Mouse (Mus musculus) CH12.LX (cell line): ENCODE measurements at regions not wholly inside any gene's neighbourhood (a gene's known extent, or its start where the extent isn't known, plus 50 kb on each side); places are given as distances from the start of the nearest gene placed in this dataset.

Source experiments
- DNase-seq: peaks from one replicate; pipeline ENCODE4 v3.0.0-alpha.2; 2013; ENCODE audit errors: extremely low read depth
- H3K27ac ChIP-seq: 2 replicates; pipeline ENCODE4 v1.5.1; 2012; ENCODE audit warnings: low read depth, mild to moderate bottlenecking, control low read depth, moderate library complexity; ENCODE audit not compliant: insufficient read depth
- H3K27me3 ChIP-seq: replicated peaks from 2 replicates; pipeline ENCODE3; 2012; ENCODE audit warnings: inconsistent platforms
- H3K36me3 ChIP-seq, 2 experiments: replicated peaks in 1 of 2; 2 replicates each; pipeline versions ENCODE3 to v1.6.1; 2012; ENCODE audit warnings: inconsistent platforms in 1 of 2, low read length in 1 of 2, mild to moderate bottlenecking in 1 of 2, mixed read lengths in 1 of 2, moderate library complexity in 1 of 2; ENCODE audit not compliant: control insufficient read depth in 1 of 2, insufficient read depth in 1 of 2
- H3K4me1 ChIP-seq, 2 experiments: 2 replicates each; pipeline ENCODE4 v1.6.1; 2012; ENCODE audit warnings: inconsistent platforms in 1 of 2, moderate library complexity in 1 of 2; ENCODE audit not compliant: insufficient read depth in 2 of 2, control insufficient read depth in 1 of 2
- H3K4me2 ChIP-seq: 2 replicates; pipeline ENCODE4 v1.6.1; 2012; ENCODE audit warnings: low read depth, mild to moderate bottlenecking, control low read depth; ENCODE audit not compliant: poor library complexity, insufficient read depth, severe bottlenecking
- H3K4me3 ChIP-seq, 3 experiments: fragments of 150-350 bp in 1 of 3; sonication (generic) in 1 of 3; replicated peaks in 1 of 3; 2 replicates each; pipeline versions ENCODE3 to v1.5.1; 2011 to 2012; ENCODE audit warnings: low read depth in 2 of 3, low read length in 2 of 3, mild to moderate bottlenecking in 2 of 3, moderate library complexity in 2 of 3, control low read depth in 1 of 3, improper control_type of control experiment in 1 of 3, inconsistent platforms in 1 of 3, mixed read lengths in 1 of 3; ENCODE audit not compliant: poor library complexity in 1 of 3
- H3K79me2 ChIP-seq: replicated peaks from 2 replicates; pipeline ENCODE4 v1.6.1; 2012; ENCODE audit warnings: mild to moderate bottlenecking, moderate library complexity; ENCODE audit not compliant: control insufficient read depth, poor library complexity, insufficient read depth, severe bottlenecking; ENCODE audit errors: extremely low read depth
- H3K9ac ChIP-seq: 2 replicates; pipeline ENCODE4 v1.6.1; 2012; ENCODE audit warnings: low read depth, mild to moderate bottlenecking, control low read depth, moderate library complexity; ENCODE audit not compliant: insufficient read depth
- H3K9me3 ChIP-seq: replicated peaks from 2 replicates; pipeline ENCODE3; 2012; ENCODE audit warnings: low read length, inconsistent platforms, mixed read lengths
- HCFC1 ChIP-seq: IDR thresholded peaks from 2 replicates; pipeline ENCODE4 v1.6.1; 2012; ENCODE audit warnings: low read depth, mild to moderate bottlenecking, inconsistent platforms, low read length, improper control_type of control experiment
- IRF4 ChIP-seq: IDR thresholded peaks from 2 replicates; pipeline ENCODE4 v1.6.1; 2014; ENCODE audit warnings: low read depth, mild to moderate bottlenecking, inconsistent platforms, low read length, improper control_type of control experiment
- JUN ChIP-seq: IDR thresholded peaks from 2 replicates; pipeline ENCODE4 v1.6.1; 2011; ENCODE audit warnings: low read depth, mild to moderate bottlenecking, low read length, improper control_type of control experiment, moderate library complexity; ENCODE audit not compliant: insufficient read depth
- KAT2A ChIP-seq: IDR thresholded peaks from 2 replicates; pipeline ENCODE4 v1.6.1; 2012; ENCODE audit warnings: low read length, improper control_type of control experiment, inconsistent platforms; ENCODE audit not compliant: insufficient replicate concordance
- MAZ ChIP-seq: IDR thresholded peaks from 2 replicates; pipeline ENCODE4 v1.6.1; 2012; ENCODE audit warnings: low read depth, mild to moderate bottlenecking, inconsistent platforms, low read length, improper control_type of control experiment, moderate library complexity
- MEF2A ChIP-seq: IDR thresholded peaks from 2 replicates; pipeline ENCODE4 v1.6.1; 2014; ENCODE audit warnings: low read depth, mild to moderate bottlenecking, inconsistent platforms, low read length, improper control_type of control experiment, borderline replicate concordance
- MYC ChIP-seq: IDR thresholded peaks from 2 replicates; pipeline ENCODE4 v1.6.1; 2011; ENCODE audit warnings: low read depth, mild to moderate bottlenecking, improper control_type of control experiment, low read length
- NRF1 ChIP-seq: IDR thresholded peaks from 2 replicates; pipeline ENCODE4 v1.6.1; 2014; ENCODE audit warnings: low read depth, mild to moderate bottlenecking, inconsistent platforms, low read length, improper control_type of control experiment, moderate library complexity
- PAX5 ChIP-seq: IDR thresholded peaks from 2 replicates; pipeline ENCODE4 v1.6.1; 2012; ENCODE audit warnings: low read length, inconsistent platforms, mixed read lengths
- RAD21 ChIP-seq: IDR thresholded peaks from 2 replicates; pipeline ENCODE4 v1.6.1; 2011; ENCODE audit warnings: low read depth, mild to moderate bottlenecking, low read length, improper control_type of control experiment, moderate library complexity
- SIN3A ChIP-seq: IDR thresholded peaks from 2 replicates; pipeline ENCODE4 v1.6.1; 2012; ENCODE audit warnings: low read length, improper control_type of control experiment, inconsistent platforms
- UBTF ChIP-seq: IDR thresholded peaks from 2 replicates; pipeline ENCODE4 v1.6.1; 2012; ENCODE audit warnings: low read depth, mild to moderate bottlenecking, inconsistent platforms, low read length, improper control_type of control experiment, moderate library complexity
- USF2 ChIP-seq: conservative IDR thresholded peaks from 2 replicates; pipeline ENCODE4 v1.6.1; 2011; ENCODE audit warnings: low read depth, low read length, improper control_type of control experiment
- ZKSCAN1 ChIP-seq: IDR thresholded peaks from 2 replicates; pipeline ENCODE4 v1.6.1; 2012; ENCODE audit warnings: low read depth, inconsistent platforms, low read length, improper control_type of control experiment, borderline replicate concordance
- ZNF384 ChIP-seq: IDR thresholded peaks from 2 replicates; pipeline ENCODE4 v1.6.1; 2012; ENCODE audit warnings: low read depth, low read length, improper control_type of control experiment, inconsistent platforms
- dilution Hi-C: fragments of 300-500 bp; cut with MboI; formaldehyde crosslinking; loops from 2 replicates; pipeline ENCODE4 v1.14.3; 2020; ENCODE audit warnings: low sequenced_read_pairs; ENCODE audit not compliant: extremely low pct_unique_long_range_greater_than_20kb, extremely low pct_ligation_motif_present
- in situ Hi-C: fragments of 300-500 bp; cut with MboI; formaldehyde crosslinking; loops from 3 replicates; pipeline ENCODE4 v1.14.3; 2019; ENCODE audit warnings: low sequenced_read_pairs, low pct_ligation_motif_present, low pct_unique_long_range_greater_than_20kb, mixed read lengths

DNA sequence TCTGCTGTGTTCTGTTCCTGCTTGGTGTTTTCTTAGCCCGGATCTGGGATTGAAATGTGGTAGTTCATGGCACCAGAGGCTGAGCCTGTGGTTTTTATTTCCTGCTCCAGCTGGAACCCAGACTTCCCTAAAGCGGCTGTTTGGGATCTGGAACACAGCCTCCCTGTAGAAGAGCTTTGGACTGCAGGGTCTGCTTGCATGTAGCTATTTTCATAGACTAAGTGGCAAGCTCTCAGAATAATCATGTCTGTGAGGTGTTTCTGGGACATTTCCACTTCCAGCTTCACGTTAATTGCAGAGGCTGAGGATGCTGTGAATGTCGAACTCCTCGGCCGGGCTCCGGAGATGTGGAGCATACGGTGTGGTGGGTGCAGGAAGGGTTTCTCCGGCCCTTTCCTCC, 64.1 kb upstream of the Gm5148 start:
- H3K27me3 ChIP-seq: no peaks in the 10 kb centered on the region
- H3K9ac ChIP-seq: no peak overlapping the region
- no peak overlapping the region for H3K27ac ChIP-seq
- no peaks in the 10 kb centered on the region for H3K4me1 ChIP-seq
- no peak for DNase-seq
- H3K4me2 ChIP-seq: no peak overlapping the region
- H3K4me3 ChIP-seq: no peak overlapping the region
- H3K79me2 ChIP-seq: no peaks in the 10 kb centered on the region
- in situ Hi-C loops (no loop called here), dilution Hi-C loops (no loop called here)
- TF ChIP-seq SIN3A: no peak
- TF ChIP-seq IRF4: no peak
- no peak for TF ChIP-seq USF2
- no peaks in the 10 kb centered on the region for H3K9me3 ChIP-seq
- H3K36me3 ChIP-seq: no peaks in the 10 kb centered on the region

DNA sequence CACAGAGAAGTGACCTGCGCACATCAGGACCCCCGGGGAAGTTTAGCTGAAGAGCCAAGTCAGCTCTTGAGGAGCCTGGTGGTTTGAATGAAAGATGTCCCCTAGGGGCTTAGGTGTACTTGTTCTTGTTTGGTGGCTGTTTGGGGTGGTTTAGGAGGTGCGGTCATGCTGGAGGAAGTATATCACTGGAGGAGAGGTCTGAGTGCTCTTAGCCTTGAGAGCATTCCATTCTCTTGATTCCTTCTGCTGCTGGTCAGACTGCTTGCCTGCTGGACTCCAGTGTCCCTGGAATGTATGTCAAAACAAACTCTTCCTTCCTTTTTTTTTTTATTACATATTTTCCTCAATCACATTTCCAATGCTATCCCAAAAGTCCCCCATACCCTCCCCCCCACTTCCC, 62.5 kb upstream of the Gm5148 start:
- Histone ChIP-seq H3K79me2 (no peaks in the 10 kb centered on the region), H3K9ac (no peak overlapping the region), H3K4me2 (no peak overlapping the region), H3K9me3 (no peaks in the 10 kb centered on the region), H3K27ac (no peak overlapping the region), H3K4me3 (no peak overlapping the region), H3K27me3 (no peaks in the 10 kb centered on the region), H3K36me3 (no peaks in the 10 kb centered on the region), H3K4me1 (no peaks in the 10 kb centered on the region)
- dilution Hi-C loops: no loop called here
- in situ Hi-C loops: no loop called here
- DNase-seq: no peak
- TF ChIP-seq MAZ (no peak), MYC (no peak), SIN3A (no peak), PAX5 (no peak), HCFC1 (no peak), NRF1 (no peak), ZNF384 (no peak), UBTF (no peak)

DNA sequence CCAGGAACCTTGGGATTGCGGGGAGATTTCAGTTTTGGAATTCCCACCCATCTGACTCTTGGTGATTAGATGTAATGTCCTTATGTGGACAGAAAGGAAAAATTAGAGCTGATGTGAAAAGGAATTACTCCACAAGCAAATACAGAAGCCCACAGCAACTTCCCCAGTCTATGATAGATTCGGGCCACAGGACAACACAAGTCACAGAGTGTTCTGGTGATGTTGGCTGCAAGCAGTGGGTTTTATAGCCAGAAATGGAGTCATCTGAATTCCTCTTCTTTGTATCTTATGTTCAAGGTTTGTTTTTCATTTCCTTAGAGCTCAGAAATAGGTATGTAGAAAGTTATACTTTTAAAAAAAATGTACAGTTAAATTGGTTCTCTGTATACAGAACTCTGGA, 56.8 kb upstream of the Gm5148 start:
- in situ Hi-C loops: no loop called here
- Histone ChIP-seq H3K9ac (no peak overlapping the region), H3K4me3 (no peak overlapping the region), H3K4me1 (no peaks in the 10 kb centered on the region), H3K36me3 (no peaks in the 10 kb centered on the region), H3K27me3 (no peaks in the 10 kb centered on the region), H3K27ac (no peak overlapping the region), H3K4me2 (no peak overlapping the region), H3K9me3 (no peaks in the 10 kb centered on the region), H3K79me2 (no peaks in the 10 kb centered on the region)
- TF ChIP-seq MEF2A: no peak
- no peak for TF ChIP-seq JUN
- no peak for TF ChIP-seq RAD21
- no peak for TF ChIP-seq KAT2A
- no peak for TF ChIP-seq ZKSCAN1
- TF ChIP-seq IRF4: no peak
- no peak for TF ChIP-seq NRF1
- TF ChIP-seq SIN3A: no peak
- dilution Hi-C loops: no loop called here
- no peak for DNase-seq
